Mouse (Mus musculus) c-Kit-positive CD71-positive TER-119-positive erythroid progenitor cells, embryonic 14.5 days (primary cell): ENCODE data around the gene Wnt6.

Experiments used
- DNase-seq: peaks from one replicate; pipeline ENCODE4 v3.0.0-alpha.2; 2013; ENCODE audit warnings: low spot score

Wnt6 gene

GRCm38 (mm10) chr1:74771845-74771930 lies at the start of gene Wnt6:
Wnt6 (plus strand) TSS chr1:74771892.
- no peak for DNase-seq

GRCm38 (mm10) chr1:74723748-74724147 lies 47.9 kb upstream of the Wnt6 start:
- DNase-seq, result peak; percentile 38

- no peak for DNase-seq
Measured at GRCm38 (mm10) chr1:74726114-74726513, 45.6 kb upstream of the Wnt6 start.

GRCm38 (mm10) chr1:74726674-74727073 lies 45.0 kb upstream of the Wnt6 start:
- DNase-seq, result no peak

- no peak for DNase-seq
Measured at GRCm38 (mm10) chr1:74728446-74728845, 43.2 kb upstream of the Wnt6 start.

- no peak for DNase-seq
Measured at GRCm38 (mm10) chr1:74736977-74737376, 34.7 kb upstream of the Wnt6 start.

GRCm38 (mm10) chr1:74737500-74737899 lies 34.2 kb upstream of the Wnt6 start:
- no peak for DNase-seq

- no peak for DNase-seq
Measured at GRCm38 (mm10) chr1:74740846-74741245, 30.8 kb upstream of the Wnt6 start.

- no peak for DNase-seq
Measured at GRCm38 (mm10) chr1:74747335-74747734, 24.4 kb upstream of the Wnt6 start.

GRCm38 (mm10) chr1:74748643-74749271 lies 22.9 kb upstream of the Wnt6 start, which contains the start of gene Prkag3:
Prkag3 (minus strand) TSS chr1:74749221.
- DNase-seq, result peak; percentile 22

- DNase-seq, result no peak
Measured at GRCm38 (mm10) chr1:74749301-74749700, 22.4 kb upstream of the Wnt6 start.

- no peak for DNase-seq
Measured at GRCm38 (mm10) chr1:74750683-74751082, 21.0 kb upstream of the Wnt6 start.

GRCm38 (mm10) chr1:74752150-74752549 lies 19.5 kb upstream of the Wnt6 start:
- no peak for DNase-seq

GRCm38 (mm10) chr1:74752833-74753232 lies 18.9 kb upstream of the Wnt6 start:
- DNase-seq, result no peak

GRCm38 (mm10) chr1:74753266-74753974 lies 18.3 kb upstream of the Wnt6 start:
- no peak for DNase-seq

GRCm38 (mm10) chr1:74754175-74754785 lies 17.4 kb upstream of the Wnt6 start:
- no peak for DNase-seq

- DNase-seq, result no peak
Measured at GRCm38 (mm10) chr1:74759773-74760172, 11.9 kb upstream of the Wnt6 start.

- peak; percentile 53 for DNase-seq
Measured at GRCm38 (mm10) chr1:74763081-74763480, 8.6 kb upstream of the Wnt6 start.

- no peak for DNase-seq
Measured at GRCm38 (mm10) chr1:74770727-74771466, 795 bp upstream of the Wnt6 start.

GRCm38 (mm10) chr1:74771467-74771844 lies 236 bp upstream of the Wnt6 start:
- no peak for DNase-seq

- no peak for DNase-seq
Measured at GRCm38 (mm10) chr1:74771931-74772620, 384 bp downstream of the Wnt6 start.

GRCm38 (mm10) chr1:74773136-74773535 lies 1.4 kb downstream of the Wnt6 start:
- DNase-seq, result peak; percentile 34

GRCm38 (mm10) chr1:74774062-74774461 lies 2.4 kb downstream of the Wnt6 start:
- no peak for DNase-seq
